Mouse (Mus musculus) midbrain, embryonic 15.5 days (tissue): ENCODE measurements around the gene Pidd1. TPM values are rescaled to one million over a fixed set of nuclear protein-coding genes. Genes with fewer than 3 reads are reported as not detected.
A peak's percentile ranks its signal among the peaks of the same experiment; 100 is the strongest.

Source experiments
- ATAC-seq: fragments of 200-750 bp; cut with Nextera tagmentation; replicated peaks from 2 replicates; pipeline ENCODE4 v1.8.0; 2017; ENCODE audit warnings: moderate TSS enrichment
- H3K27ac ChIP-seq: fragments of 300-500 bp; sonication (generic); 2 replicates; pipeline ENCODE4 v1.5.1; 2015; ENCODE audit warnings: mild to moderate bottlenecking, inconsistent platforms
- H3K27me3 ChIP-seq: fragments of 300-500 bp; sonication (generic); replicated peaks from 2 replicates; pipeline ENCODE4 v1.6.1; 2015; ENCODE audit warnings: inconsistent platforms
- H3K36me3 ChIP-seq: fragments of 300-500 bp; sonication (generic); replicated peaks from 2 replicates; pipeline ENCODE4 v1.6.1; 2015; ENCODE audit warnings: inconsistent platforms
- H3K4me1 ChIP-seq: fragments of 300-500 bp; sonication (generic); 2 replicates; pipeline ENCODE4 v1.6.1; 2015; ENCODE audit warnings: inconsistent platforms
- H3K4me2 ChIP-seq: fragments of 300-500 bp; sonication (generic); 2 replicates; pipeline ENCODE4 v1.6.1; 2015; ENCODE audit warnings: inconsistent platforms, mild to moderate bottlenecking, moderate library complexity
- H3K4me3 ChIP-seq: fragments of 300-500 bp; sonication (generic); 2 replicates; pipeline ENCODE4 v1.5.1; 2015; ENCODE audit warnings: mild to moderate bottlenecking, inconsistent platforms
- H3K9ac ChIP-seq: fragments of 300-500 bp; sonication (generic); 2 replicates; pipeline ENCODE4 v1.6.1; 2015; ENCODE audit warnings: mild to moderate bottlenecking, inconsistent platforms
- H3K9me3 ChIP-seq: fragments of 300-500 bp; sonication (generic); 2 replicates; pipeline ENCODE4 v1.6.1; 2016; ENCODE audit warnings: inconsistent platforms
- WGBS: fragments of 180-500 bp; shearing (Covaris S2); methylation state at CpG from one replicate; pipeline ENCODE4 v1.1.7; 2015; ENCODE audit warnings: mixed read lengths; 5-methylcytosine and 5-hydroxymethylcytosine counted together
- polyA plus RNA-seq: library from polyadenylated mRNA; unstranded; fragments of >200 nt; fragmentation: Nextera tagmentation; extraction: Ambion mirVana; gene quantifications from 2 replicates; pipeline ENCODE4 v1.2.1, GENCODE M21; 2015

The Pidd1 gene
- polyA plus RNA-seq, 1 experiment from 2014 or later = 3.8 TPM

DNA sequence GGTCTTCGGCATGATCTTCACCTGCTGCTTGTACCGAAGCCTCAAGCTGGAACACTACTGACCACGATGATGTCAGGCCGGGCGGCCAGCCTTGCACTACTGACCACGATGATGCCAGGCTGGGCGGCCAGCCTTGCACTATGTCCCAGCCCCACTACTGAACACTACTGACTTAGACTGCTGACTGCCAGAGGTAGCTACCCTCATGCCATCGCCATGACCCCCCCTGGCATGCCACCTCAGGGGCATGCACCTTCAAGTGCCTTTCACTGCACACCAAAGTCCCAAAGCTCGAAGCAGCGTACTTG, 26.8 kb upstream of the Pidd1 start:
- 93% methylated on average over 10 of the region's 10 CpGs for WGBS
- no peak overlapping the region for H3K9ac ChIP-seq
- H3K36me3 ChIP-seq = peaks cover 14% of the 10 kb centered on the region
- H3K4me3 ChIP-seq = no peak overlapping the region
- no peak for ATAC-seq
- H3K9me3 ChIP-seq = no peaks in the 10 kb centered on the region
- peaks cover 6% of the 10 kb centered on the region for H3K27me3 ChIP-seq
- H3K4me1 ChIP-seq = peaks cover 45% of the 10 kb centered on the region
- no peak overlapping the region for H3K27ac ChIP-seq
- no peak overlapping the region for H3K4me2 ChIP-seq

DNA sequence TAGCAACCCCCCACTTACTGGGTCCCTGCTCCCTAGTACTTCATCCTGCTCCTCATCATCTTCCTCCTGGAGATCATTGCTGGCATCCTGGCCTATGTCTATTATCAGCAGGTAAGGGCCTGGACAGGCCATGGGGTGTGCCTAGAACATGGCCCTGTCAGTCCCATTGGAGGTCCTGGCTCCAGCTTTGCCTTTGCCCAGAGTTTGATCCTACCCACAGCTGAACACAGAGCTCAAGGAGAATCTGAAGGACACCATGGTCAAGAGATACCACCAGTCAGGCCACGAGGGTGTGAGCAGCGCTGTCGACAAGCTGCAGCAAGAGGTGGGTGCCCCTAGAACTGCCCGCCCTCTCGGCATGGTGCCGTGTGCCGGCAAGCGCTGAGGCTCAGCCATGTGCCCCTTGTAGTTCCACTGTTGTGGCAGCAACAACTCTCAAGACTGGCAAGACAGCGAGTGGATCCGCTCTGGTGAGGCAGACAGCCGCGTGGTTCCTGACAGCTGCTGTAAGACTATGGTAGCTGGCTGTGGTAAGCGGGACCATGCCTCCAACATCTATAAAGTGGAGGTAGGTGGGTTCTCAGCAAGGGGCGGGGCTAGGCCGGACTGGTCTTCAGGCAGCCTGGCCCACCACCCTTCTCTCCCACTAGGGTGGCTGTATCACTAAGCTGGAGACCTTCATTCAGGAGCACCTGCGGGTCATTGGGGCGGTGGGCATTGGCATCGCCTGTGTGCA, 26.2 kb upstream of the Pidd1 start:
- peak overlapping the region; percentile 62 for H3K4me2 ChIP-seq
- WGBS = 93% methylated on average over 18 of the region's 18 CpGs

DNA sequence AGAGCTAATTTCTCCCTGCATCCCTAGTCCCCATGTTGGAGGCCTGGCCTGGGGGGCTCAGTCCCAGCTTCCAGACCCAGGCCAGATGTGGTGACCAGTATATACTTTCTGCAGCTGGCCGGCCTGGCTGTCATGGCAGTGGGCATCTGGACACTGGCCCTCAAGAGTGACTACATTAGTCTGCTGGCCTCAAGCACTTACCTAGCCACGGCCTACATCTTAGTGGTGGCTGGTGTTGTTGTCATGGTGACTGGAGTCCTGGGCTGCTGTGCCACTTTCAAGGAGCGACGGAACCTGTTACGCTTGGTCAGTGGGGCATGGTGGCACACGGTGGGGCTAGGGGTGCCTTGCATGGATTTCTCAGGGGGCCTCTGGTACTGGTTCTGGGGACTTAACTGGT, 25.5 kb upstream of the Pidd1 start:
- Histone ChIP-seq H3K4me3 (peak overlapping the region; percentile 50), H3K27ac (peak overlapping the region; percentile 79), H3K36me3 (peaks cover 14% of the 10 kb centered on the region), H3K4me1 (peaks cover 49% of the 10 kb centered on the region), H3K27me3 (peaks cover 18% of the 10 kb centered on the region), H3K9me3 (no peaks in the 10 kb centered on the region), H3K9ac (peak overlapping the region; percentile 58), H3K4me2 (peak overlapping the region; percentile 62)
- no peak for ATAC-seq
- WGBS = 50% methylated on average over 6 of the region's 6 CpGs

More for the DNA sequence above, 26.2 kb upstream of the Pidd1 start:
- Histone ChIP-seq H3K36me3 (peaks cover 14% of the 10 kb centered on the region), H3K27ac (no peak overlapping the region), H3K4me1 (peaks cover 45% of the 10 kb centered on the region), H3K9ac (0 out of 2 replicates have a peak overlapping the region, but pooled peaks have one; percentile 28), H3K4me3 (no peak overlapping the region), H3K27me3 (peaks cover 11% of the 10 kb centered on the region), H3K9me3 (no peaks in the 10 kb centered on the region)
- ATAC-seq = no peak

DNA sequence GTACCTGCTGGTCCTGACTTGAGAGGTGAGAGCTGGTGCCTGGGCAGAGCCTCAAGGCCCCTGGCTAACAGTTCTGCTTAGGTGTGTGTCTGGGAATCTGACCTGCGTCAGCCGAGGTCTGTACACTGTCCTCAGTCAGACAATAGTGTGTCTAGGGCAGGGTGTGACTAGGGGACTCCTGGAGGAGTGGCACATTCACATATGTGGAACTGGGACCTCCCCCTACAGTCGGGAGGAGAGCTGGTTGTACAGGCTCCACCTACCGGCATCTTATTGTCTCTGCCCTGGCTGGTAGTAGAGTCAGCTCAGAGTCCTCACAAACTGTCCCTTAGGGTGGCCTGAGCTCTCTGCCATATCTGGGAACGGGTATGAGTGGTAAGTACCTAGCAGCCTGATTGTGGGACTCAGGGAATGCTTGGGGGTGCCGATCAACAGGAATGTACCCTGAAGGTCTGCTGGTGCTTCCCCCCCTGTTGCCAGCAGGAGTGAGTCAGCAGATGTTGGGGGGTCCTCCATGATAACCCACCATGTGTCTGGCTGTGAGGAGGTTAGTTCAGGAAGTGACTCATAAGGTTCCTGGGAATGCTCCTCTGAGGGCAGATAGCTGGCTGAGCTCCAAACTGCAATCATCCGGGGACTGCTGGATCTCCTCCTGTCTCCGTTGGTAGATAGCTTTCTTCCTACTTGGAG, 24.8 kb upstream of the Pidd1 start:
- H3K36me3 ChIP-seq = peaks cover 14% of the 10 kb centered on the region
- peak overlapping the region; percentile 79 for H3K27ac ChIP-seq
- H3K4me1 ChIP-seq = peaks cover 42% of the 10 kb centered on the region
- 13% methylated on average over 8 of the region's 8 CpGs for WGBS
- H3K27me3 ChIP-seq = peaks cover 25% of the 10 kb centered on the region
- peak overlapping the region; percentile 50 for H3K4me3 ChIP-seq
- peak overlapping the region; percentile 58 for H3K9ac ChIP-seq
- peak; percentile 80 for ATAC-seq
- peak overlapping the region; percentile 62 for H3K4me2 ChIP-seq
- no peaks in the 10 kb centered on the region for H3K9me3 ChIP-seq

DNA sequence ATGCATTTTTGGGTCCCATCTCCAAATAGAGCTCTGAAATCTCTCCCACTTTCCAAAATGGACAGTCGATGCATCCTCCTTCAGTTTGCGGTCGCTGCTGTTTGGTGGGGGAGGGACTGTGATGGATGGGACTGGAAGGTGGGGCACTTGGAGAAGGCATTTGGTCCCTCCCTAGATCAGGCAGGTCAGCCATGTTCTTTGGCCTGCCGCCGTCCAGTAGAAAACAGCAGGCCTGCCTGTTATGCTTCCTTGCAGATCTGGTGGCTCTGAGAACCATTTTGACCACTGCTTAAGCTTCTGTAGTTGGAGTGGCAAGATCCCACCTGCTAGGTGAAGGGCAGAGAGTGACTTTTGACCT, 24.3 kb upstream of the Pidd1 start:
- Histone ChIP-seq H3K27ac (peak overlapping the region; percentile 79), H3K4me1 (peaks cover 38% of the 10 kb centered on the region), H3K9ac (peak overlapping the region; percentile 58), H3K27me3 (peaks cover 30% of the 10 kb centered on the region), H3K9me3 (no peaks in the 10 kb centered on the region), H3K4me3 (peak overlapping the region; percentile 50), H3K36me3 (peaks cover 14% of the 10 kb centered on the region), H3K4me2 (peak overlapping the region; percentile 62)
- peak; percentile 24; the same call in 1 of the 2 replicates for ATAC-seq
- 20% methylated on average over 5 of the region's 5 CpGs for WGBS

DNA sequence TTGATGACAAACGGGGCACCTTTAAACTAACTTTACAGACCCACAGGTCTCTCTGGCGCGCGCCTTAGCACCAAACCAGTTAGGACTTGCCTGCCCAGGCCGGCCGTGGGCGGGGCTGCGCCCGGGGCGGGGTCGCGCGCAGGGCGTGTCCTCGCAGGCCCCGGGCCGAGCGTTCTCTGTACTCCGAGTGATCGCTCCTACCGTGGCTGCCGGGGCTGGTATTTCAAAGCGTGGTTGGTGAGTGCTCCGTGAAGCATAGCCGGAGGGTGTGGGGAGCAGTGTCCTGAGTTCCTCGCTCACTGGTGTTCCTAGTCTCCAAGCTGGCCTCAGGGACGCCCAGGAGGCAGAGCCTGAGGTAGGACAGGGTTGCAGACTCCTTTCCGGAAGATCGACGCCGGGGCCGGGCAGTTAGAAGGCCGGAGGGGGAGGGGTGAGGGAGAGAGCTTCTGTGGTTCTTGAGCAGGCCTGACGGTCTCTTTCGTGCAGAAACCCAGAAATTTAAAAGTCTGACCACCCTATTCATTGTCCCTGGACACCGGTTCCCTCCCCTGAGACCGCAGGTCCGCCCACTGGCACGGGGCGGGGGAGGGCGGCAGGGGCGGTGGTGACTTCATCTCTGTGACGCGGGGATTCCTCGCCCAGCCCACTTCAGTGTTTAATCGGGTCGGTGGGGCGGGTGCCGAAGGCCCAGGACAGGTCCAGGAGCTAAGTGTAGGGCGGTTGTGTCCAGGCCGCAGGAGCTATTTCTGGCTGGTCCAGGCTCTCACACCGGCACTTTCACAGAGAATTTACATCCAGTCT, 23.6 kb upstream of the Pidd1 start, which contains the start of gene Cd151:
Gene Cd151, plus strand, starts transcription at position 163 of the 801 bp plus-strand sequence.
- Histone ChIP-seq H3K9me3 (no peaks in the 10 kb centered on the region), H3K9ac (peak within 1 kb of the TSS; percentile 58), H3K36me3 (peaks cover 9% of the 10 kb centered on the region), H3K27me3 (peaks cover 37% of the 10 kb centered on the region), H3K4me3 (peak within 1 kb of the TSS; percentile 50), H3K4me1 (peaks cover 38% of the 10 kb centered on the region), H3K27ac (peak within 1 kb of the TSS; percentile 79), H3K4me2 (peak within 1 kb of the TSS; percentile 62)
- WGBS = under 1% methylated on average over 52 of the region's 52 CpGs
- peak; percentile 51 for ATAC-seq

DNA sequence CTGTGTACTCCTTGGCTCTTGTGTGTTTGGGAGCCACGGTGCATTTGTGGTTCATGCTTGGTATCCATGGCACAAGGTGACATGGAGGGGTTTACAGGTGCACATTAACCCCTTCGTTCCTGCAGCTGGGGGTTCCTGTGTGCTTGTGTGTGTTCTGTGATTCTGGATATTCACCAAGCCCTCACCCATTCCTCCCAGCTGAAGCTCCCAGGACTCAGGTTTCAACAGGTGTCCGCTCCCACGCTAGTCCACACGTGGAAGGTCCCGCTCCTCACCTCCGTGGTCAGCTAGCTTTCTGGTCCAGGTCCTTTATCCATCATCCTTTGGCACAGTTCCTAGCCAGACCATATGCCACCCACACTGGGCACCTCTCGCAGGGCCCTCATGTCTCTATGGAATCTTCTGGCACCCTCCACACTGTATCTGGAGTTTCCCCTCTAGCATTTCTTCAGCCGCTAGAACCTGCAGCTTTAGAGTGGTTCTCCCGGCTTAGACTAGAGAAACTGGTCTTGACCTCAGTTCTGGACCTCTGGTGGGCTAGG, 22.9 kb upstream of the Pidd1 start:
- Histone ChIP-seq H3K36me3 (peaks cover 9% of the 10 kb centered on the region), H3K4me3 (peak overlapping the region; percentile 50), H3K27me3 (peaks cover 43% of the 10 kb centered on the region), H3K9me3 (no peaks in the 10 kb centered on the region), H3K27ac (no peak overlapping the region), H3K9ac (peak overlapping the region; percentile 58; the same call in 1 of the 2 replicates), H3K4me1 (peaks cover 42% of the 10 kb centered on the region), H3K4me2 (peak overlapping the region; percentile 62)
- 62% methylated on average over 10 of the region's 10 CpGs for WGBS
- ATAC-seq = no peak

DNA sequence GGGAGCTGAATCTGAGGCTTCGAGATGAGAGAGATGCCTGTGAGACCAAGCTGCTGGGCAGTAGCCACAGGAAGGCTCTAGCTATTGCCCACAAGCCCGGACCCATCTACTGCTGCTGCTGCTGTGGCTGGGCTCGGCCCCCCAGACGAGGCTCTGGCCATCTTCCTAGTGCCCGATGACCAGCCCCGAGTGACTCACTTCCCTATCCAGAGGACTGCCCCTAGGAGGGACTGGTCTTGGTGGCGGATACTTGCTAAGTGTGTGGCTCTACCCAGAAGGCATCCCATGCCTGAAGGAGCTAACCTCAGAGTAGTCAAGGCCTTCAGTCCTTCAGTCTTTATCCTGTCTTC, 22.2 kb upstream of the Pidd1 start:
- H3K4me2 ChIP-seq = no peak overlapping the region
- peaks cover 50% of the 10 kb centered on the region for H3K27me3 ChIP-seq
- no peaks in the 10 kb centered on the region for H3K9me3 ChIP-seq
- ATAC-seq = no peak
- no peak overlapping the region for H3K4me3 ChIP-seq
- peaks cover 46% of the 10 kb centered on the region for H3K4me1 ChIP-seq
- 80% methylated on average over 7 of the region's 7 CpGs for WGBS
- H3K36me3 ChIP-seq = peaks cover 4% of the 10 kb centered on the region
- H3K27ac ChIP-seq = no peak overlapping the region
- H3K9ac ChIP-seq = no peak overlapping the region

DNA sequence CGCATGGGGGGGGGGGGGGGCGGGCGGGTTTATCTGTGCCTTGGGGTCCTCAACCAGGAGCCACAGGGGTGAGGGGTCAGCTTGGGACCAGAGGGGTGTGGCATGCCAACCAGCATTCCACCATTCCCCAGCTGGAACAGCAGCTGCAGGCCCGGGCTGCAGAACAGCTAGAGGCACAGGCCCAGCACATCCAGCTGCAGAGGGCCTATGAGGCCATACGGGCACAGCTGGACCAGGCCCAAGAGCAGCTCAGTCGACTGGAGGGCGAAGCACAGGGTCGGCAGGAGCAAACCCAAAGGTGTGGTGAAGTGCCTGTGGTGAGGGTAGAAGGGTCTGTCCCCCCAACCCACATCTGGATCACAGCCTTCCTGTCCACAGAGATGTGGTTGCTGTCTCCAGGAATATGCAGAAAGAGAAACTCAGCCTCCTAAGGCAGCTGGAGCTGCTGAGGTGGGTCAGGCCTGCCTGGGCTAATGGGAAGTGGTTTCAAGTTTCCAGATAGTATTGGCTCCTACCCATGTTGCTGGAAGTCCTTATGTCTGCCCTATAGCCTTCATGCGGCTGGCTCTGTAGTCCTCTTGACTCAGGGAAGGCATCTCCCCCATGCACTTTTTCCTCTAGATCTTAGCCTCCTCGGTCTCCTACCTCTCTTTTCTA, 21.7 kb upstream of the Pidd1 start:
- no peak overlapping the region for H3K27ac ChIP-seq
- no peak overlapping the region for H3K9ac ChIP-seq
- H3K27me3 ChIP-seq = peaks cover 55% of the 10 kb centered on the region
- no peak overlapping the region for H3K4me2 ChIP-seq
- WGBS = 36% methylated on average over 10 of the region's 10 CpGs
- ATAC-seq = no peak
- 0 out of 2 replicates have a peak, but pooled peaks cover under 1% of the 10 kb centered on the region for H3K36me3 ChIP-seq
- H3K9me3 ChIP-seq = no peaks in the 10 kb centered on the region
- H3K4me3 ChIP-seq = no peak overlapping the region
- peaks cover 46% of the 10 kb centered on the region for H3K4me1 ChIP-seq

DNA sequence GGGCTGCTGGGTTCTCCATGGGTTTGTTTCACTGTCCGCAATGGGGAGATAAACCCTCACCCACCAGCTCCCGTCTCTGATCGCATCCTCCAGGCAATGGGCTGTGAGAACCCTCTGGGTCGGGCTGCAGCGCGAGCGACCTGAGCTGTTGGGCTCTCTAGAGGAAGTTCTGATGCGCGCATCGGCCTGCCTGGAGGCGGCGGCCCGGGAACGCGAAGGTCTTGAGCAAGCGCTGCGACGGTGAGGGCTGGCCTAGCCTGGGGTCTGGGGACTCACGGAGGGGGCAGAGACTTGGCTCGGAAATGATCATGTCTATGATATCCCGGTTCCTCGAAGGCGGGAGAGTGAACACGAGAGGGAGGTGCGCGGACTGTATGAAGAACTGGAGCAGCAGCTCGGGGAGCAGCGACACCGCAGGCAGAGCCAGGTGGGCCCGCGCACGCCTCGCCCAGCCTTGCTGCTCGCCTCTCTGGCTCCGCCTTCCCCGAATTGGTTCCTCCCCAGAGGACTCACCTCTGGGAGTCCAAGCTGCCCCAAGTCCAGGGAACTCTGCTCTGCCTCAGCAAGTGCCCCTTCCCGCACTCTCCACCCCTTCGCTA, 20.9 kb upstream of the Pidd1 start:
- Histone ChIP-seq H3K27me3 (peaks cover 61% of the 10 kb centered on the region), H3K4me1 (peaks cover 42% of the 10 kb centered on the region), H3K9ac (0 out of 2 replicates have a peak overlapping the region, but pooled peaks have one; percentile 9), H3K4me2 (peak overlapping the region; percentile 35), H3K27ac (no peak overlapping the region), H3K4me3 (peak overlapping the region; percentile 10; the same call in 1 of the 2 replicates), H3K36me3 (no peaks in the 10 kb centered on the region), H3K9me3 (no peaks in the 10 kb centered on the region)
- WGBS = 8% methylated on average over 38 of the region's 38 CpGs
- ATAC-seq = no peak

DNA sequence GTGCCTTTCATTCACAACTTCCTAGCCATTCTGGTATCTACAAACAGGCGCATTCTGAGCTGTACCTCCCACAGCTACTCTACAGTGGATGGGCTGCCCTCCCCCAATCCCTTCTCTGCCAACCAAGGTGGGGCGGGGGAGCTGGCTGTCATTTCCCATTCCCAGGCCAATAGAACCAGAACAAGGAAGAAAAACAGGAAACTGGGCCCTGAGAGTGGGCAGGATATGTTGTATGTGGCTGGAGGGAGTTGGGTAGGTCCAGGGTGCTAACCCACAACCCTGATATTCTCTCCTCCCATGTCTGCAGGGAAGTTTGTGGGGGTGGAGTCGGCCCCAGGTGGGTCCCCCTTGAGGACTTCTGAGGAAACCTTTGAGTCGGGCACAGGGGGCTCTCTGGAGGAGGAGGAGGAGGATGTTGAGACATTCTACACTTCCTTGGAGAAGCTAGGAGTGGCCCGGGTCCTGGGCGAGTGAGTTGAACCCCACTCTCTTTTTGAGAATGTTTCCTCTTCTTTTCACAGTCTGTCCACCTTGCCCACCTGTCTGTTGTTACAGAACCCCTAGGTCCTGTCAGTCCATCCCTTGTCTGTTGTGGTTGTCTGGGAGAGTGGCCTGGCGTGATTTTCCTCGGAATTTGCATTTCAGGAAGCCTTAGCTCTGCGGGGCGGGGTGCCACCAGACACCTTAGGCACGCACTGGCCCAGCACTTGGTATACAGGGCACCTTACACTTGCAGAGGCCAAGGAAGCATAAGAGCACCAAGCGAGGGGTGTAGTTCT, 20.2 kb upstream of the Pidd1 start:
- Histone ChIP-seq H3K27ac (no peak overlapping the region), H3K4me2 (no peak overlapping the region), H3K4me3 (0 out of 2 replicates have a peak overlapping the region, but pooled peaks have one; percentile 10)

More for the DNA sequence above, 20.2 kb upstream of the Pidd1 start:
- no peak overlapping the region for H3K9ac ChIP-seq
- ATAC-seq = no peak
- H3K4me1 ChIP-seq = peaks cover 35% of the 10 kb centered on the region
- no peaks in the 10 kb centered on the region for H3K9me3 ChIP-seq
- 19% methylated on average over 12 of the region's 12 CpGs for WGBS
- H3K27me3 ChIP-seq = peaks cover 65% of the 10 kb centered on the region
- H3K36me3 ChIP-seq = 0 out of 2 replicates have a peak, but pooled peaks cover 4% of the 10 kb centered on the region
